Mouse (Mus musculus) liver, postnatal 0 days (tissue): ENCODE results near the gene Rraga. TPM values are rescaled to one million over a fixed set of nuclear protein-coding genes. Genes with fewer than 3 reads are reported as not detected.

Source experiments
- ATAC-seq: fragments of 200-750 bp; cut with Nextera tagmentation; 2 replicates; pipeline ENCODE4 v1.8.0; 2017; ENCODE audit warnings: mild to moderate bottlenecking, moderate library complexity
- DNase-seq: peaks from one replicate; pipeline ENCODE4 v3.0.0-alpha.2; 2016
- H3K27ac ChIP-seq: fragments of 300-500 bp; sonication (generic); 2 replicates; pipeline ENCODE4 v1.5.1; 2014; ENCODE audit warnings: antibody characterized with exemption, moderate library complexity, mild to moderate bottlenecking, low read depth
- H3K27me3 ChIP-seq: fragments of 300-500 bp; sonication (generic); 2 replicates; pipeline ENCODE4 v1.6.1; 2014; ENCODE audit warnings: low read length, control low read depth, mixed read lengths; ENCODE audit not compliant: insufficient read depth
- H3K36me3 ChIP-seq: fragments of 300-500 bp; sonication (generic); replicated peaks from 2 replicates; pipeline ENCODE4 v1.6.1; 2014; ENCODE audit warnings: mild to moderate bottlenecking, control low read depth, low read length, moderate library complexity, mixed read lengths; ENCODE audit not compliant: insufficient read depth
- H3K4me1 ChIP-seq: fragments of 300-500 bp; sonication (generic); 2 replicates; pipeline ENCODE4 v1.6.1; 2014; ENCODE audit warnings: antibody characterized with exemption, mild to moderate bottlenecking, control low read depth; ENCODE audit not compliant: insufficient read depth
- H3K4me2 ChIP-seq: fragments of 300-500 bp; sonication (generic); 2 replicates; pipeline ENCODE4 v1.6.1; 2014; ENCODE audit warnings: low read depth, mild to moderate bottlenecking, low read length, moderate library complexity, mixed read lengths
- H3K4me3 ChIP-seq: fragments of 300-500 bp; sonication (generic); 2 replicates; pipeline ENCODE4 v1.5.1; 2014; ENCODE audit warnings: low read depth, low read length
- H3K9ac ChIP-seq: fragments of 300-500 bp; sonication (generic); replicated peaks from 2 replicates; pipeline ENCODE4 v1.6.1; 2014; ENCODE audit warnings: mild to moderate bottlenecking, moderate library complexity
- H3K9me3 ChIP-seq: fragments of 300-500 bp; sonication (generic); 2 replicates; pipeline ENCODE4 v1.6.1; 2016; ENCODE audit warnings: mild to moderate bottlenecking, control low read depth, low read length, mixed read lengths
- CTCF ChIP-seq: sonication (generic); IDR thresholded peaks from 2 replicates; pipeline ENCODE4 v1.5.1; 2016; ENCODE audit warnings: antibody characterized with exemption, low read depth
- EP300 ChIP-seq: IDR thresholded peaks from 2 replicates; pipeline ENCODE4 v1.6.1; 2016; ENCODE audit warnings: antibody characterized with exemption, low read depth, mild to moderate bottlenecking
- WGBS: fragments of 180-500 bp; shearing (Covaris S2); extraction: QIAGEN DNeasy Blood & Tissue Kit; methylation state at CpG from one replicate; pipeline ENCODE4 v1.1.7; 2014; ENCODE audit not compliant: insufficient replicate concordance; 5-methylcytosine and 5-hydroxymethylcytosine counted together
- polyA plus RNA-seq: library from polyadenylated mRNA; unstranded; fragments of >200 nt; fragmentation: Nextera tagmentation; extraction: Ambion mirVana; gene quantifications from 2 replicates; pipeline ENCODE4 v1.2.1, GENCODE M21; 2015

Rraga gene
- polyA plus RNA-seq, 1 experiment from 2014 or later = 29.3 TPM

DNA sequence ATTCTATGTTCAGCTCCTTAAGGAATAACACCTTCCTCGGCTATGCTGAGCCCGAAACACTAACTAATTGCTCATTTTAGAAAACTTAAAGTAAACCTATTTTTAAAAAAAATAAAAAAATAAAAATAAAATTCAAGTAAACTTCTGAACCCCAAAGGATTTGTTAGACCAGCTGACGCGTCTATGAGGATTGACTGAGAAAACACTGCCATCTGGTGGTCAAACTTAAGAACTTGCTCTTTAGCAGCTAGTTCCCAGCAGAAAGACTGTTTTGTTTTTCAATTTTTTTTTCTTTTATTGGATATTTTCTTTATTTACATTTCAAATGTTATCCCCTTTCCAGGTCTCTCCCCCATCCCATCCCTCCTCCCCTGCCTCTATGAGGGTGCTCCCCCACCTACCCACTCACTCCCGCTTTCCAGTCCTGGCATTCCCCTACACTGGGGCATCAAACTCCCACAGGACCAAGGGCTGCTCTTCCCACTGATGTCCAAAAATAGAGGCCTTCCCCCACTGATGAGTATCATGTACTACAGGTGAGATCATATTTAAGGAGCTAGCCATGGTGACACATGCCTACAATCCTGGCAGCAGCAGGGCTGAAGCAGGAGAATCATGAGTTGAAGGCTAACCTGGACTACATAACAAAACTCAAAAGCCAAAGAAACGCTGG lies 20.3 kb upstream of the Rraga start:
- DNase-seq (no peak), ATAC-seq (no peak)
- no peak overlapping the region for H3K27ac ChIP-seq
- H3K9me3 ChIP-seq = no peaks in the 10 kb centered on the region
- TF ChIP-seq EP300 (no peak), CTCF (peak; percentile 71)
- no peaks in the 10 kb centered on the region for H3K36me3 ChIP-seq
- H3K9ac ChIP-seq = no peak overlapping the region
- H3K4me2 ChIP-seq = no peak overlapping the region
- WGBS = 22% methylated on average over 6 of the region's 6 CpGs
- no peak overlapping the region for H3K4me3 ChIP-seq
- H3K27me3 ChIP-seq = no peaks in the 10 kb centered on the region
- H3K4me1 ChIP-seq = no peaks in the 10 kb centered on the region

DNA sequence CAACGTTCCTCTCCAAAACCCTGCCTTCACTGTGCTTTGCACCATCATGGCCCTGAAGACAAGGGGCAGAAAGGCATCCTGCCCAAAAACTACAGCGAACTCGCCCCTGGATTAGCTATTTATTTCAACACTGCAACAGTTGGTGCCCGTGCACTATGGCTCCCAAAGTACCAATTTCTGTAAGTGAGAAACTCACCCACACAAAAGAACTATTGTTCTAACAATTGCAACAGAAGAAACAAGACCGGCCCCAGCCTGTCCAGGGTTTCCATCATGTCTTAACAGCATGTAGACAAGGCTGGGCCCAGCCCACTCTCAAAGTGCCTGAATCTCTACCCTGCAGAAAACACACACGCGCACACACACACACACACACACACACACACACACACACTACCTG lies 18.1 kb upstream of the Rraga start:
- 69% methylated on average over 7 of the region's 7 CpGs for WGBS
- Histone ChIP-seq H3K4me3 (no peak overlapping the region), H3K27me3 (no peaks in the 10 kb centered on the region), H3K36me3 (no peaks in the 10 kb centered on the region), H3K9ac (no peak overlapping the region), H3K4me1 (no peaks in the 10 kb centered on the region), H3K9me3 (no peaks in the 10 kb centered on the region), H3K4me2 (no peak overlapping the region), H3K27ac (no peak overlapping the region)
- no peak for TF ChIP-seq EP300
- TF ChIP-seq CTCF = no peak
- no peak for ATAC-seq
- no peak for DNase-seq

- ATAC-seq = no peak
- Histone ChIP-seq H3K27ac (no peak within 1 kb of the TSS), H3K9me3 (no peaks in the 10 kb centered on the region), H3K4me2 (no peak within 1 kb of the TSS), H3K9ac (no peak within 1 kb of the TSS), H3K4me3 (no peak within 1 kb of the TSS), H3K4me1 (no peaks in the 10 kb centered on the region), H3K27me3 (no peaks in the 10 kb centered on the region), H3K36me3 (no peaks in the 10 kb centered on the region)
- TF ChIP-seq EP300 = no peak
- no peak for DNase-seq
- WGBS = 76% methylated on average over 7 of the region's 7 CpGs
These were observed 17.2 kb upstream of the Rraga start, which contains the start of gene Saxo1 for GRCm38 (mm10) chr4:86558228-86558627. Gene Saxo1, minus strand, starts transcription at chr4:86558328.

GRCm38 (mm10) chr4:86559006-86559405 lies 16.5 kb upstream of the Rraga start:
- Histone ChIP-seq H3K36me3 (no peaks in the 10 kb centered on the region), H3K4me1 (no peaks in the 10 kb centered on the region), H3K4me2 (no peak overlapping the region), H3K4me3 (no peak overlapping the region), H3K9me3 (no peaks in the 10 kb centered on the region), H3K27me3 (no peaks in the 10 kb centered on the region), H3K27ac (no peak overlapping the region), H3K9ac (no peak overlapping the region)
- ATAC-seq (no peak), DNase-seq (no peak)
- no peak for TF ChIP-seq CTCF
- no peak for TF ChIP-seq EP300
- 57% methylated on average over 4 of the region's 4 CpGs for WGBS

DNA sequence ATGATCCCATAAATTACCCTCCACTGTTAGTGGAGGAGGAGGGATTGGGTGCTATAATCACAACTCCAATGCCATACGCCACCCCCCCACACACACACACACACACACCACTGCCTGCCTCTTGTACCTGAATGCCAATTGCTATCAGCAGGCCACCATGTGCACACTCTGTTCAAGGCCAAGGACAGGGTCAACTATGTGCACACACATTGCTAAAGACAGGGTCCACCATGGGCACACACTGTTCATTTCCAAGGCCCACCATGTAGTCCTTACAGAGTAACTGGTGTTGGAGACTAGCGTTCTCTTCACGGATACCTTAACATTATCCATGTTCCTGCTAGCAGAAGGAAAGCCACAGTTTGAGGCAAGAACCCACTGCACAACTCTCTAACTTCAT lies 14.4 kb upstream of the Rraga start:
- H3K36me3 ChIP-seq = no peaks in the 10 kb centered on the region
- no peak overlapping the region for H3K4me2 ChIP-seq
- H3K9me3 ChIP-seq = no peaks in the 10 kb centered on the region
- WGBS = 95% methylated on average over 3 of the region's 3 CpGs
- no peaks in the 10 kb centered on the region for H3K4me1 ChIP-seq
- no peak for TF ChIP-seq CTCF
- no peak for TF ChIP-seq EP300
- H3K27me3 ChIP-seq = no peaks in the 10 kb centered on the region
- ATAC-seq = no peak
- no peak overlapping the region for H3K4me3 ChIP-seq
- no peak overlapping the region for H3K9ac ChIP-seq
- H3K27ac ChIP-seq = no peak overlapping the region
- DNase-seq = no peak

DNA sequence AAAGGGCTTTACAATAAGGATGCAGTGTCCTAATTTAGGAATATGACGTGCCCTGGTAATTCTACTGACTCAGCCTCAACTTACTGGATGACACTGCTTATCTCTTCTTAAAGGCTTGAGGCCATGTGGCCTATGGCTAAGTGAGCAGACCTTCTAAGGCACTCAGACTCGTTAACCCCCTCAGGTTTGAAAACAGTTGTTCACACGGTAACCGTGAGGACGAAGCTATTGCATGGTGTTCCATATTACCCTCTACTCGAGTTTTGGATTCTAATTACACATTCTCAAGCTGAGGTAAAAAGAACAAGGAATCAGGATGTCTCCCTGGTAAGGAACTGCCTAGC lies 557 bp upstream of the Rraga start:
- H3K9me3 ChIP-seq = no peaks in the 10 kb centered on the region
- peak overlapping the region; percentile 96 for H3K4me3 ChIP-seq
- ATAC-seq (peak; percentile 4), DNase-seq (no peak)
- peak overlapping the region; percentile 99 for H3K27ac ChIP-seq
- H3K4me2 ChIP-seq = peak overlapping the region; percentile 94
- no peaks in the 10 kb centered on the region for H3K27me3 ChIP-seq
- H3K9ac ChIP-seq = peak overlapping the region; percentile 99
- WGBS = 15% methylated on average over 6 of the region's 6 CpGs
- H3K4me1 ChIP-seq = peaks cover 17% of the 10 kb centered on the region
- H3K36me3 ChIP-seq = 0 out of 2 replicates have a peak, but pooled peaks cover 3% of the 10 kb centered on the region
- TF ChIP-seq EP300 = no peak
- TF ChIP-seq CTCF = no peak

- ATAC-seq (no peak), DNase-seq (peak; percentile 30)
- H3K27ac ChIP-seq = peak overlapping the region; percentile 99
- 0 out of 2 replicates have a peak, but pooled peaks cover 3% of the 10 kb centered on the region for H3K36me3 ChIP-seq
- H3K9ac ChIP-seq = peak overlapping the region; percentile 99
- WGBS = under 1% methylated on average over 20 of the region's 20 CpGs
- TF ChIP-seq CTCF = no peak
- TF ChIP-seq EP300 = no peak
- H3K27me3 ChIP-seq = no peaks in the 10 kb centered on the region
- peak overlapping the region; percentile 96 for H3K4me3 ChIP-seq
- H3K9me3 ChIP-seq = no peaks in the 10 kb centered on the region
- H3K4me2 ChIP-seq = peak overlapping the region; percentile 94
- H3K4me1 ChIP-seq = peaks cover 17% of the 10 kb centered on the region
These were observed 663 bp downstream of the Rraga start for GRCm38 (mm10) chr4:86576120-86576541.
